Mouse (Mus musculus) heart, embryonic 12.5 days (tissue): ENCODE results near the gene Bcr. TPM values are rescaled to one million over a fixed set of nuclear protein-coding genes. Genes with fewer than 3 reads are reported as not detected.

ENCODE experiments used
- ATAC-seq: fragments of 200-750 bp; cut with Nextera tagmentation; 2 replicates; pipeline ENCODE4 v1.8.0; 2017; ENCODE audit warnings: moderate TSS enrichment, moderate library complexity; ENCODE audit not compliant: insufficient number of reproducible peaks, low FRiP score
- H3K27ac ChIP-seq: fragments of 300-500 bp; sonication (generic); 2 replicates; pipeline ENCODE4 v1.5.1; 2016; ENCODE audit warnings: mild to moderate bottlenecking, moderate library complexity; ENCODE audit not compliant: poor library complexity, severe bottlenecking
- H3K27me3 ChIP-seq: fragments of 300-500 bp; sonication (generic); replicated peaks from 2 replicates; pipeline ENCODE4 v1.6.1; 2016; ENCODE audit warnings: mild to moderate bottlenecking, moderate library complexity
- H3K36me3 ChIP-seq: fragments of 300-500 bp; sonication (generic); 2 replicates; pipeline ENCODE4 v1.6.1; 2016; ENCODE audit warnings: mild to moderate bottlenecking, moderate library complexity
- H3K4me1 ChIP-seq: fragments of 300-500 bp; sonication (generic); replicated peaks from 2 replicates; pipeline ENCODE4 v1.6.1; 2016; ENCODE audit warnings: mild to moderate bottlenecking
- H3K4me2 ChIP-seq: fragments of 300-500 bp; sonication (generic); 2 replicates; pipeline ENCODE4 v1.6.1; 2016; ENCODE audit warnings: mild to moderate bottlenecking, moderate library complexity
- H3K4me3 ChIP-seq: fragments of 300-500 bp; sonication (generic); 2 replicates; pipeline ENCODE4 v1.5.1; 2016; ENCODE audit warnings: mild to moderate bottlenecking
- H3K9ac ChIP-seq: fragments of 300-500 bp; sonication (generic); 2 replicates; pipeline ENCODE4 v1.6.1; 2016; ENCODE audit warnings: mild to moderate bottlenecking, moderate library complexity
- H3K9me3 ChIP-seq: fragments of 300-500 bp; sonication (generic); replicated peaks from 2 replicates; pipeline ENCODE4 v1.6.1; 2016; ENCODE audit warnings: mild to moderate bottlenecking, moderate library complexity
- WGBS: fragments of 180-500 bp; shearing (Covaris S2); methylation state at CpG from one replicate; pipeline ENCODE4 v1.1.7; 2016; 5-methylcytosine and 5-hydroxymethylcytosine counted together
- polyA plus RNA-seq: library from polyadenylated mRNA; unstranded; fragments of >200 nt; fragmentation: Nextera tagmentation; extraction: Ambion mirVana; gene quantifications from 2 replicates; pipeline ENCODE4 v1.2.1, GENCODE M21; 2016

Gene Bcr
- 21.9 and 23.7 TPM in 2 replicates for polyA plus RNA-seq

GRCm38 (mm10) chr10:75060217-75060842 lies at the start of gene Bcr:
TSS of gene Bcr (plus strand) at chr10:75060592.
- Histone ChIP-seq H3K27me3 (peaks cover 14% of the 10 kb centered on the region), H3K4me2 (peak within 1 kb of the TSS; percentile 90), H3K9me3 (no peaks in the 10 kb centered on the region), H3K27ac (peak within 1 kb of the TSS; percentile 58; the same call in 1 of the 2 replicates), H3K4me1 (peaks cover 53% of the 10 kb centered on the region), H3K4me3 (peak within 1 kb of the TSS; percentile 95), H3K9ac (peak within 1 kb of the TSS; percentile 92), H3K36me3 (peaks cover 9% of the 10 kb centered on the region; the same call in 1 of the 2 replicates)
- WGBS, result under 1% methylated on average over 46 of the region's 73 CpGs
- ATAC-seq, result peak; percentile 85

- peaks cover 21% of the 10 kb centered on the region for H3K27me3 ChIP-seq
- no peak overlapping the region for H3K4me3 ChIP-seq
- H3K4me1 ChIP-seq, result 0 out of 2 replicates have a peak, but pooled peaks cover 9% of the 10 kb centered on the region
- WGBS, result 86% methylated on average over 15 of the region's 15 CpGs
- H3K4me2 ChIP-seq, result no peak overlapping the region
- no peaks in the 10 kb centered on the region for H3K36me3 ChIP-seq
- ATAC-seq, result no peak
- H3K9me3 ChIP-seq, result no peaks in the 10 kb centered on the region
- H3K27ac ChIP-seq, result no peak overlapping the region
- no peak overlapping the region for H3K9ac ChIP-seq
Observed at GRCm38 (mm10) chr10:75010704-75011103, 49.7 kb upstream of the Bcr start.

- Histone ChIP-seq H3K27ac (no peak overlapping the region), H3K9me3 (no peaks in the 10 kb centered on the region), H3K36me3 (no peaks in the 10 kb centered on the region), H3K9ac (no peak overlapping the region), H3K4me3 (no peak overlapping the region), H3K27me3 (peaks cover 5% of the 10 kb centered on the region; the same call in 1 of the 2 replicates), H3K4me2 (no peak overlapping the region), H3K4me1 (no peaks in the 10 kb centered on the region)
- WGBS, result 72% methylated on average over 14 of the region's 14 CpGs
- no peak for ATAC-seq
Observed at GRCm38 (mm10) chr10:75015465-75015864, 44.9 kb upstream of the Bcr start.

GRCm38 (mm10) chr10:75016481-75016880 lies 43.9 kb upstream of the Bcr start:
- Histone ChIP-seq H3K27me3 (peaks cover 9% of the 10 kb centered on the region), H3K4me1 (no peaks in the 10 kb centered on the region), H3K9ac (no peak overlapping the region), H3K4me3 (no peak overlapping the region), H3K4me2 (no peak overlapping the region), H3K36me3 (no peaks in the 10 kb centered on the region), H3K9me3 (no peaks in the 10 kb centered on the region), H3K27ac (no peak overlapping the region)
- 88% methylated on average over 4 of the region's 4 CpGs for WGBS
- no peak for ATAC-seq

GRCm38 (mm10) chr10:75020271-75020670 lies 40.1 kb upstream of the Bcr start:
- WGBS, result 62% methylated on average over 2 of the region's 2 CpGs
- no peak for ATAC-seq
- no peak overlapping the region for H3K4me3 ChIP-seq

GRCm38 (mm10) chr10:75021138-75021537 lies 39.3 kb upstream of the Bcr start:
- Histone ChIP-seq H3K9me3 (0 out of 2 replicates have a peak, but pooled peaks cover 9% of the 10 kb centered on the region), H3K4me1 (no peaks in the 10 kb centered on the region), H3K4me3 (no peak overlapping the region), H3K27me3 (peaks cover 7% of the 10 kb centered on the region; the same call in 1 of the 2 replicates), H3K9ac (no peak overlapping the region), H3K4me2 (no peak overlapping the region), H3K27ac (no peak overlapping the region), H3K36me3 (no peaks in the 10 kb centered on the region)
- WGBS, result 11% methylated on average over 6 of the region's 6 CpGs
- ATAC-seq, result no peak

More at GRCm38 (mm10) chr10:75020271-75020670, 40.1 kb upstream of the Bcr start:
- Histone ChIP-seq H3K4me2 (no peak overlapping the region), H3K36me3 (no peaks in the 10 kb centered on the region), H3K4me1 (no peaks in the 10 kb centered on the region), H3K27me3 (peaks cover 7% of the 10 kb centered on the region; the same call in 1 of the 2 replicates), H3K9me3 (0 out of 2 replicates have a peak, but pooled peaks cover 9% of the 10 kb centered on the region), H3K27ac (no peak overlapping the region), H3K9ac (no peak overlapping the region)

GRCm38 (mm10) chr10:75026491-75026890 lies 33.9 kb upstream of the Bcr start:
- ATAC-seq, result no peak
- 70% methylated on average over 8 of the region's 8 CpGs for WGBS

GRCm38 (mm10) chr10:75028743-75029142 lies 31.6 kb upstream of the Bcr start:
- Histone ChIP-seq H3K27me3 (no peaks in the 10 kb centered on the region), H3K4me2 (no peak overlapping the region), H3K9me3 (no peaks in the 10 kb centered on the region), H3K27ac (no peak overlapping the region), H3K4me1 (0 out of 2 replicates have a peak, but pooled peaks cover 3% of the 10 kb centered on the region), H3K36me3 (no peaks in the 10 kb centered on the region), H3K4me3 (no peak overlapping the region), H3K9ac (no peak overlapping the region)
- 66% methylated on average over 8 of the region's 8 CpGs for WGBS
- no peak for ATAC-seq

More at GRCm38 (mm10) chr10:75026491-75026890, 33.9 kb upstream of the Bcr start:
- H3K4me2 ChIP-seq, result no peak overlapping the region
- H3K36me3 ChIP-seq, result no peaks in the 10 kb centered on the region
- H3K4me3 ChIP-seq, result no peak overlapping the region
- no peak overlapping the region for H3K27ac ChIP-seq
- H3K9ac ChIP-seq, result no peak overlapping the region
- peaks cover 3% of the 10 kb centered on the region; the same call in 1 of the 2 replicates for H3K27me3 ChIP-seq
- no peaks in the 10 kb centered on the region for H3K4me1 ChIP-seq
- 0 out of 2 replicates have a peak, but pooled peaks cover 9% of the 10 kb centered on the region for H3K9me3 ChIP-seq

- Histone ChIP-seq H3K27ac (no peak overlapping the region), H3K36me3 (no peaks in the 10 kb centered on the region), H3K27me3 (no peaks in the 10 kb centered on the region), H3K4me1 (0 out of 2 replicates have a peak, but pooled peaks cover 3% of the 10 kb centered on the region), H3K9ac (no peak overlapping the region), H3K9me3 (no peaks in the 10 kb centered on the region), H3K4me3 (no peak overlapping the region), H3K4me2 (no peak overlapping the region)
- ATAC-seq, result no peak
- WGBS, result 82% methylated on average over 3 of the region's 3 CpGs
Observed at GRCm38 (mm10) chr10:75029677-75030076, 30.7 kb upstream of the Bcr start.

- no peak overlapping the region for H3K4me3 ChIP-seq
- no peak overlapping the region for H3K27ac ChIP-seq
- WGBS, result 79% methylated on average over 3 of the region's 3 CpGs
- no peaks in the 10 kb centered on the region for H3K27me3 ChIP-seq
- no peak overlapping the region for H3K4me2 ChIP-seq
- H3K36me3 ChIP-seq, result no peaks in the 10 kb centered on the region
- 0 out of 2 replicates have a peak, but pooled peaks cover 3% of the 10 kb centered on the region for H3K4me1 ChIP-seq
- ATAC-seq, result no peak
- H3K9me3 ChIP-seq, result no peaks in the 10 kb centered on the region
- H3K9ac ChIP-seq, result no peak overlapping the region
Observed at GRCm38 (mm10) chr10:75030234-75030633, 30.2 kb upstream of the Bcr start.

GRCm38 (mm10) chr10:75031345-75032114 lies 28.9 kb upstream of the Bcr start:
- H3K36me3 ChIP-seq, result no peaks in the 10 kb centered on the region
- no peak overlapping the region for H3K27ac ChIP-seq
- no peak for ATAC-seq
- WGBS, result 64% methylated on average over 5 of the region's 5 CpGs
- H3K4me2 ChIP-seq, result no peak overlapping the region
- no peak overlapping the region for H3K4me3 ChIP-seq
- H3K9me3 ChIP-seq, result no peaks in the 10 kb centered on the region
- 0 out of 2 replicates have a peak, but pooled peaks cover 7% of the 10 kb centered on the region for H3K4me1 ChIP-seq
- no peak overlapping the region for H3K9ac ChIP-seq
- H3K27me3 ChIP-seq, result no peaks in the 10 kb centered on the region
